Mouse (Mus musculus) thymus, adult 2 months (tissue): ENCODE measurements around the gene Asap3.

ENCODE experiments used
- CTCF ChIP-seq: fragments of 200-500 bp; IDR thresholded peaks from 2 replicates; pipeline ENCODE4 v1.5.1; 2012; ENCODE audit warnings: mild to moderate bottlenecking, control low read depth, low read length, moderate library complexity, borderline replicate concordance; ENCODE audit not compliant: control insufficient read depth, poor library complexity, insufficient read depth; ENCODE audit errors: extremely low read depth
- POLR2A ChIP-seq: fragments of 200-500 bp; IDR thresholded peaks from 2 replicates; pipeline ENCODE4 v1.6.1; 2012; ENCODE audit warnings: mild to moderate bottlenecking, low read length, control low read depth, moderate library complexity; ENCODE audit not compliant: control insufficient read depth, poor library complexity, insufficient read depth; ENCODE audit errors: extremely low read depth

GRCm38 (mm10) chr4:136270648-136271047 lies 64.5 kb downstream of the Asap3 start:
- TF ChIP-seq POLR2A (no peak), CTCF (no peak)
